Mouse (Mus musculus) ES-Bruce4 (cell line): Measurements from ENCODE around the gene Sart1.

Experiments
- CTCF ChIP-seq: IDR thresholded peaks from one replicate; pipeline ENCODE4 v1.8.1; 2011; ENCODE audit warnings: low read depth, low read length
- EP300 ChIP-seq: IDR thresholded peaks from 2 replicates; pipeline ENCODE4 v1.6.1; 2011; ENCODE audit warnings: low read depth, low read length; ENCODE audit not compliant: insufficient read depth
- POLR2A ChIP-seq: IDR thresholded peaks from one replicate; pipeline ENCODE4 v1.8.1; 2011; ENCODE audit warnings: low read length; ENCODE audit not compliant: insufficient read depth

GRCm38 (mm10) chr19:5423561-5423960 lies 35.1 kb upstream of the Sart1 start:
- TF ChIP-seq POLR2A (no peak), EP300 (no peak), CTCF (no peak)
